Mouse (Mus musculus) myocyte (in vitro differentiated cells): ENCODE measurements around the gene Pakap.

Experiments used
- CEBPB ChIP-seq: IDR thresholded peaks from 2 replicates; pipeline ENCODE4 v1.6.1; 2011; ENCODE audit warnings: mild to moderate bottlenecking, moderate library complexity; ENCODE audit not compliant: poor library complexity, insufficient read depth, severe bottlenecking
- MAX ChIP-seq: IDR thresholded peaks from one replicate; pipeline ENCODE4 v1.6.1; 2011; ENCODE audit warnings: low read depth, mild to moderate bottlenecking, control low read depth
- MYOD1 ChIP-seq, 3 experiments: IDR thresholded peaks; one replicate each; pipeline ENCODE4 v1.6.1; 2011; ENCODE audit warnings: control low read depth in 2 of 3, low read depth in 2 of 3, mild to moderate bottlenecking in 2 of 3, moderate library complexity in 1 of 3; ENCODE audit not compliant: insufficient read length in 2 of 3, control insufficient read depth in 1 of 3
- POLR2A ChIP-seq: IDR thresholded peaks from one replicate; pipeline ENCODE4 v1.6.1; 2011; ENCODE audit warnings: low read depth, mild to moderate bottlenecking, control low read depth, moderate library complexity; ENCODE audit not compliant: insufficient read length
- POLR2AphosphoS2 ChIP-seq: IDR thresholded peaks from one replicate; pipeline ENCODE4 v1.6.1; 2011; ENCODE audit warnings: low read depth, control low read depth; ENCODE audit not compliant: insufficient read length
- SRF ChIP-seq: IDR thresholded peaks from one replicate; pipeline ENCODE4 v1.6.1; 2011; ENCODE audit warnings: low read depth; ENCODE audit not compliant: control insufficient read depth, insufficient read length
- TCF12 ChIP-seq: IDR thresholded peaks from one replicate; pipeline ENCODE4 v1.6.1; 2011; ENCODE audit warnings: mild to moderate bottlenecking, control low read depth; ENCODE audit not compliant: poor library complexity, insufficient read depth, severe bottlenecking
- USF1 ChIP-seq: IDR thresholded peaks from one replicate; pipeline ENCODE4 v1.6.1; 2011; ENCODE audit warnings: low read depth, mild to moderate bottlenecking, control low read depth, moderate library complexity

GRCm38 (mm10) chr4:57624819-57625218, 56.8 kb downstream of the Pakap start:
- no peak for TF ChIP-seq POLR2A
- TF ChIP-seq POLR2AphosphoS2: no peak
- no peak for TF ChIP-seq USF1
- no peak for TF ChIP-seq CEBPB
- no peak for TF ChIP-seq MAX
- no peak for TF ChIP-seq MYOD1 (IDR thresholded peaks at IDR 0.05; ENCODE audit: control insufficient read depth in 1 of 3, insufficient read length in 2 of 3, low read depth in 2 of 3)
- TF ChIP-seq TCF12: no peak
- TF ChIP-seq SRF: no peak
